Mouse (Mus musculus) MEL (cell line): ENCODE data around the gene Gng12. TPM values are rescaled to one million over a fixed set of nuclear protein-coding genes. Genes with fewer than 3 reads are reported as not detected.

Experiments
- DNase-seq: peaks from one replicate; pipeline ENCODE4 v3.0.0; 2011; ENCODE audit warnings: low read depth, low spot score
- H3K27ac ChIP-seq: 2 replicates; pipeline ENCODE4 v1.5.1; 2012; ENCODE audit warnings: low read depth, mild to moderate bottlenecking, control low read depth, low read length, moderate library complexity; ENCODE audit not compliant: control insufficient read depth
- H3K27me3 ChIP-seq, 2 experiments: fragments of 150-350 bp in 1 of 2; sonication (generic) in 1 of 2; 2 replicates each; pipeline ENCODE4 v1.6.1; 2012; ENCODE audit warnings: low read length in 2 of 2, mild to moderate bottlenecking in 2 of 2, improper control_type of control experiment in 1 of 2, moderate library complexity in 1 of 2; ENCODE audit not compliant: insufficient read depth in 2 of 2, control insufficient read depth in 1 of 2
- H3K36me3 ChIP-seq, 2 experiments: 2 replicates each; pipeline ENCODE4 v1.6.1; 2012 to 2014; ENCODE audit warnings: low read length in 2 of 2, improper control_type of control experiment in 1 of 2, inconsistent platforms in 1 of 2, mild to moderate bottlenecking in 1 of 2; ENCODE audit not compliant: insufficient read depth in 2 of 2, control insufficient read depth in 1 of 2
- H3K4me1 ChIP-seq, 2 experiments: fragments of 150-350 bp in 1 of 2; sonication (generic) in 1 of 2; 2 replicates each; pipeline ENCODE4 v1.6.1; 2012; ENCODE audit warnings: low read length in 2 of 2, improper control_type of control experiment in 1 of 2, mild to moderate bottlenecking in 1 of 2; ENCODE audit not compliant: insufficient read depth in 2 of 2, control insufficient read depth in 1 of 2
- H3K4me3 ChIP-seq, 2 experiments: fragments of 150-350 bp in 1 of 2; sonication (generic) in 1 of 2; 2 replicates each; pipeline ENCODE4 v1.5.1; 2012; ENCODE audit warnings: low read depth in 2 of 2, low read length in 2 of 2, mild to moderate bottlenecking in 2 of 2, moderate library complexity in 2 of 2, control low read depth in 1 of 2, improper control_type of control experiment in 1 of 2; ENCODE audit not compliant: control insufficient read depth in 1 of 2, insufficient read depth in 1 of 2
- H3K79me2 ChIP-seq: 2 replicates; pipeline ENCODE4 v1.6.1; 2012; ENCODE audit warnings: mild to moderate bottlenecking, low read length, moderate library complexity; ENCODE audit not compliant: control insufficient read depth, poor library complexity, insufficient read depth
- H3K9ac ChIP-seq: 2 replicates; pipeline ENCODE4 v1.6.1; 2012; ENCODE audit warnings: low read depth, mild to moderate bottlenecking, control low read depth, low read length, moderate library complexity; ENCODE audit not compliant: control insufficient read depth, poor library complexity, severe bottlenecking
- H3K9me3 ChIP-seq: fragments of 150-350 bp; sonication (generic); replicated peaks from 2 replicates; pipeline ENCODE4 v1.6.1; 2012; ENCODE audit warnings: mild to moderate bottlenecking, low read length, improper control_type of control experiment, moderate library complexity; ENCODE audit not compliant: insufficient read depth
- BHLHE40 ChIP-seq: IDR thresholded peaks from 2 replicates; pipeline ENCODE4 v1.6.1; 2012; ENCODE audit warnings: low read depth, mild to moderate bottlenecking, inconsistent platforms, low read length, improper control_type of control experiment, borderline replicate concordance
- ELF1 ChIP-seq: IDR thresholded peaks from 2 replicates; pipeline ENCODE4 v1.6.1; 2014; ENCODE audit warnings: low read depth, mild to moderate bottlenecking, inconsistent platforms, low read length, improper control_type of control experiment, moderate library complexity
- EP300 ChIP-seq, 2 experiments: IDR thresholded peaks; 2 replicates each; pipeline ENCODE4 v1.6.1; 2011; ENCODE audit warnings: improper control_type of control experiment in 2 of 2, low read length in 2 of 2, low read depth in 1 of 2, mild to moderate bottlenecking in 1 of 2
- GATA1 ChIP-seq: IDR thresholded peaks from 2 replicates; pipeline ENCODE4 v1.6.1; 2011; ENCODE audit warnings: low read depth, low read length, improper control_type of control experiment
- JUND ChIP-seq: IDR thresholded peaks from 2 replicates; pipeline ENCODE4 v1.6.1; 2011; ENCODE audit warnings: low read depth, mild to moderate bottlenecking, improper control_type of control experiment, low read length
- KAT2A ChIP-seq: conservative IDR thresholded peaks from 2 replicates; pipeline ENCODE4 v1.6.1; 2012; ENCODE audit warnings: low read depth, low read length, improper control_type of control experiment, inconsistent platforms
- NELFE ChIP-seq: IDR thresholded peaks from 2 replicates; pipeline ENCODE4 v1.6.1; 2011; ENCODE audit warnings: low read depth, low read length, improper control_type of control experiment
- NRF1 ChIP-seq: IDR thresholded peaks from 2 replicates; pipeline ENCODE4 v1.6.1; 2014; ENCODE audit warnings: low read depth, mild to moderate bottlenecking, inconsistent platforms, low read length, improper control_type of control experiment, moderate library complexity; ENCODE audit not compliant: poor library complexity, insufficient read depth, severe bottlenecking
- POLR2A ChIP-seq, 2 experiments: IDR thresholded peaks; 2 replicates each; pipeline ENCODE4 v1.6.1; 2011 to 2012; ENCODE audit warnings: low read length in 2 of 2, mild to moderate bottlenecking in 2 of 2, control low read depth in 1 of 2, improper control_type of control experiment in 1 of 2, low read depth in 1 of 2, moderate library complexity in 1 of 2; ENCODE audit not compliant: control insufficient read depth in 1 of 2, insufficient read depth in 1 of 2, poor library complexity in 1 of 2
- POLR2AphosphoS2 ChIP-seq: IDR thresholded peaks from 2 replicates; pipeline ENCODE4 v1.6.1; 2011; ENCODE audit warnings: low read length, improper control_type of control experiment
- RAD21 ChIP-seq: IDR thresholded peaks from 2 replicates; pipeline ENCODE4 v1.6.1; 2011; ENCODE audit warnings: mild to moderate bottlenecking, low read depth, low read length, improper control_type of control experiment
- SIN3A ChIP-seq: IDR thresholded peaks from 2 replicates; pipeline ENCODE4 v1.6.1; 2012; ENCODE audit warnings: low read length, improper control_type of control experiment, inconsistent platforms
- SMC3 ChIP-seq: IDR thresholded peaks from 2 replicates; pipeline ENCODE4 v1.6.1; 2011; ENCODE audit warnings: low read depth, low read length, improper control_type of control experiment
- UBTF ChIP-seq: IDR thresholded peaks from 2 replicates; pipeline ENCODE4 v1.6.1; 2012; ENCODE audit warnings: low read depth, mild to moderate bottlenecking, inconsistent platforms, low read length, improper control_type of control experiment, moderate library complexity, borderline replicate concordance; ENCODE audit not compliant: insufficient read depth
- USF1 ChIP-seq: IDR thresholded peaks from 2 replicates; pipeline ENCODE4 v1.6.1; 2014; ENCODE audit warnings: low read depth, mild to moderate bottlenecking, inconsistent platforms, low read length, improper control_type of control experiment, moderate library complexity
- USF2 ChIP-seq, 2 experiments: IDR thresholded peaks; 2 replicates each; pipeline ENCODE4 v1.6.1; 2011 to 2012; ENCODE audit warnings: improper control_type of control experiment in 2 of 2, low read length in 2 of 2, borderline replicate concordance in 1 of 2, inconsistent platforms in 1 of 2, low read depth in 1 of 2, mild to moderate bottlenecking in 1 of 2; ENCODE audit not compliant: insufficient read depth in 1 of 2
- ZMIZ1 ChIP-seq: IDR thresholded peaks from 2 replicates; pipeline ENCODE4 v1.6.1; 2012; ENCODE audit warnings: low read depth, mild to moderate bottlenecking, inconsistent platforms, low read length, improper control_type of control experiment, moderate library complexity
- polyA plus RNA-seq, 2 experiments: library from polyadenylated mRNA; stranded (reverse) in 1 of 2; unstranded in 1 of 2; fragments of >175 nt in 1 of 2; fragments of >200 nt in 1 of 2; gene quantifications; 2 replicates each; pipeline versions ENCODE4 v1.2.1 to v1.2.4; 2012; ENCODE audit warnings: low replicate concordance in 2 of 2, low read depth in 1 of 2; ENCODE audit not compliant: insufficient read length in 2 of 2, insufficient read depth in 1 of 2, missing spikeins in 1 of 2
- total RNA-seq: library from RNA; depleted of rRNA; stranded (reverse); fragments of 300-350 nt; gene quantifications from 2 replicates; pipeline ENCODE4 v1.2.3, GENCODE M21; 2012

The Gng12 gene
- total and polyA plus RNA-seq, 3 experiments, result 16.8 to 44.0 TPM; not detected in 1

- TF ChIP-seq SMC3, result no peak
- TF ChIP-seq BHLHE40, result no peak
- no peak for TF ChIP-seq USF2 (IDR thresholded peaks at IDR 0.05; ENCODE audit: borderline replicate concordance in 1 of 2, insufficient read depth in 1 of 2, low read depth in 1 of 2, low read length in 2 of 2)
- TF ChIP-seq EP300 (IDR thresholded peaks at IDR 0.05; ENCODE audit: low read depth in 1 of 2, low read length in 2 of 2), result no peak
- no peak for TF ChIP-seq UBTF
- TF ChIP-seq POLR2AphosphoS2, result no peak
- no peak for TF ChIP-seq KAT2A
- no peak for TF ChIP-seq RAD21
These were observed 88.5 kb downstream of the Gng12 start for GRCm38 (mm10) chr6:66984672-66985071.

DNA sequence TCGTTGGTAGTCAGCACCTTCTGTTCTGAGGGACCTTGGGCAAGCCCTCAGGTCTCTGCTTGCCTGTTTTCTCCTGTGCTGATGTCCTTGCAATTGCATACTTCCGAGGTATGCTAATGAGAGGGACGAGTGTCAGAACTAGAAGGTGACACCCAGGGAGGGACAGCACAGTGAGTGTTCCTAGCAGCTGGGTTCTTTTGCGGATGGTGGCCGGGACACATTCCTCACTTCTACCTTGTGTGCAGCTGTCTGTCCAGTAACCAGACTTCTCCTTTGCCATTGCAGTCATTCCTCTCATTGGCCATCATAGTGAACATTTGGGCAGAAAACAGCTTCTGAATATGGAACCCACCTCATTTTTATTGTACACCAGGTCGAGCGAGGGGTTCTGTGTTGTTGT, 89.3 kb downstream of the Gng12 start:
- Histone ChIP-seq H3K4me3 (no peak overlapping the region), H3K9ac (no peak overlapping the region), H3K27ac (no peak overlapping the region), H3K9me3 (no peaks in the 10 kb centered on the region), H3K79me2 (peaks cover 4% of the 10 kb centered on the region; the same call in 1 of the 2 replicates), H3K27me3 (no peaks in the 10 kb centered on the region), H3K36me3 (peaks cover 0 to 36% of the 10 kb centered on the region in 2 experiments; a peak in 2 of 4 replicates), H3K4me1 (peaks cover 19 to 21% of the 10 kb centered on the region in 2 experiments)
- TF ChIP-seq SMC3, result no peak
- no peak for TF ChIP-seq ELF1
- TF ChIP-seq GATA1, result no peak
- no peak for TF ChIP-seq POLR2A (IDR thresholded peaks at IDR 0.05; ENCODE audit: control insufficient read depth in 1 of 2, insufficient read depth in 1 of 2, low read depth in 1 of 2, low read length in 2 of 2, poor library complexity in 1 of 2)
- no peak for TF ChIP-seq USF1
- no peak for TF ChIP-seq EP300 (IDR thresholded peaks at IDR 0.05; ENCODE audit: low read depth in 1 of 2, low read length in 2 of 2)
- no peak for TF ChIP-seq ZMIZ1
- no peak for TF ChIP-seq KAT2A
- no peak for TF ChIP-seq NELFE
- TF ChIP-seq NRF1, result no peak
- no peak for TF ChIP-seq SIN3A
- TF ChIP-seq JUND, result no peak
- DNase-seq, result no peak

More at GRCm38 (mm10) chr6:66984672-66985071, 88.5 kb downstream of the Gng12 start:
- H3K9me3 ChIP-seq, result no peaks in the 10 kb centered on the region
- H3K27me3 ChIP-seq, result no peaks in the 10 kb centered on the region
- H3K36me3 ChIP-seq, result peaks cover 0 to 36% of the 10 kb centered on the region in 2 experiments; a peak in 2 of 4 replicates
- peaks cover 20 to 26% of the 10 kb centered on the region in 2 experiments for H3K4me1 ChIP-seq
- DNase-seq, result no peak
- H3K4me3 ChIP-seq, result no peak overlapping the region
- H3K9ac ChIP-seq, result no peak overlapping the region
- H3K79me2 ChIP-seq, result peaks cover 4% of the 10 kb centered on the region
- H3K27ac ChIP-seq, result no peak overlapping the region
